Mouse (Mus musculus) lung, postnatal 25 days (tissue): ENCODE measurements around the gene Gm12216.
"Not testable (repeated sequence)": the region's sequence is repeated elsewhere in the genome, so short reads cannot be mapped to it uniquely, and the experiment has no call there.

Source experiments
- DNase-seq: peaks from one replicate; pipeline ENCODE4 v3.0.0; 2022; ENCODE audit warnings: low spot score

The Gm12216 gene

GRCm38 (mm10) chr11:53770125-53770791 lies 88.8 kb downstream of the Gm12216 start:
- DNase-seq = peak; percentile 81

- peak; percentile 98 for DNase-seq
These were observed 89.3 kb downstream of the Gm12216 start, which contains the start of gene Irf1 for GRCm38 (mm10) chr11:53769760-53770124. TSS of gene Irf1 (plus strand) at chr11:53770014.

GRCm38 (mm10) chr11:53769185-53769576 lies 89.9 kb downstream of the Gm12216 start:
- DNase-seq = no peak

GRCm38 (mm10) chr11:53768422-53769184 lies 90.5 kb downstream of the Gm12216 start:
- DNase-seq = no peak

GRCm38 (mm10) chr11:53764581-53764980 lies 94.5 kb downstream of the Gm12216 start:
- DNase-seq = no peak

GRCm38 (mm10) chr11:53763496-53764140 lies 95.4 kb downstream of the Gm12216 start:
- peak; percentile 95 for DNase-seq

GRCm38 (mm10) chr11:53762827-53763495 lies 96.1 kb downstream of the Gm12216 start:
- peak; percentile 96 for DNase-seq

GRCm38 (mm10) chr11:53762426-53762825 lies 96.6 kb downstream of the Gm12216 start:
- DNase-seq = no peak

GRCm38 (mm10) chr11:53761822-53762221 lies 97.2 kb downstream of the Gm12216 start:
- DNase-seq = peak; percentile 91

GRCm38 (mm10) chr11:53761284-53761683 lies 97.8 kb downstream of the Gm12216 start:
- no peak for DNase-seq

- no peak for DNase-seq
These were observed 99.3 kb downstream of the Gm12216 start for GRCm38 (mm10) chr11:53759545-53760406.

- no peak for DNase-seq
These were observed 100.2 kb downstream of the Gm12216 start for GRCm38 (mm10) chr11:53758791-53759351.

GRCm38 (mm10) chr11:53758033-53758432 lies 101.0 kb downstream of the Gm12216 start:
- DNase-seq = not testable (repeated sequence)

GRCm38 (mm10) chr11:53757612-53758011 lies 101.4 kb downstream of the Gm12216 start:
- DNase-seq = no peak

GRCm38 (mm10) chr11:53755011-53755595 lies 104.0 kb downstream of the Gm12216 start:
- DNase-seq = no peak

- DNase-seq = no peak
These were observed 109.2 kb downstream of the Gm12216 start for GRCm38 (mm10) chr11:53749716-53750352.

- no peak for DNase-seq
These were observed 109.8 kb downstream of the Gm12216 start for GRCm38 (mm10) chr11:53749306-53749705.

GRCm38 (mm10) chr11:53748614-53749013 lies 110.4 kb downstream of the Gm12216 start:
- no peak for DNase-seq

GRCm38 (mm10) chr11:53747985-53748384 lies 111.1 kb downstream of the Gm12216 start:
- no peak for DNase-seq

GRCm38 (mm10) chr11:53745260-53745659 lies 113.8 kb downstream of the Gm12216 start:
- no peak for DNase-seq
